9 mouse cellular contexts compared by ENCODE assay signal in genomic region chr4:120667555-120667954, GRCm38 (mm10). TPM values are rescaled to one million over a fixed set of nuclear protein-coding genes. Genes with fewer than 3 reads are reported as not detected.
DNase-seq lines count a peak whose midpoint lies in the region; ATAC-seq and TF ChIP-seq lines count a peak whose summit lies in the region.
"Had no signal": no experiment of that assay in that cellular context is flagged by ENCODE, and none has a peak within 500 bp of the region (broad histone marks: within the 10 kb centered on the region; RNA-seq: fewer than 3 reads in every experiment).

No protein-coding gene starts in this region.

- H3K9ac ChIP-seq in heart, embryonic 11.5 days (ENCODE audit: low read depth, low read length): peak overlapping the region; percentile 90
- H3K9ac ChIP-seq in ES-Bruce4 (ENCODE audit: low read depth, poor library complexity, severe bottlenecking): peak overlapping the region; percentile 45
- peak overlapping the region; percentile 62 for H3K9ac ChIP-seq in forebrain, postnatal 0 days
- H3K9ac ChIP-seq in liver, postnatal 0 days (replicated peaks): peak overlapping the region; percentile 76

- TF ChIP-seq CTCF in ES-Bruce4 (IDR thresholded peaks at IDR 0.05; ENCODE audit: low read depth, low read length): no peak
- TF ChIP-seq CTCF in forebrain, postnatal 0 days (IDR thresholded peaks at IDR 0.05; ENCODE audit: low read depth): no peak
- TF ChIP-seq CTCF in liver, postnatal 0 days (IDR thresholded peaks at IDR 0.05; ENCODE audit: low read depth): no peak

- H3K9me3 ChIP-seq in heart, embryonic 11.5 days (replicated peaks; ENCODE audit: control insufficient read depth, low read length): no peaks in the 10 kb centered on the region
- no peaks in the 10 kb centered on the region for H3K9me3 ChIP-seq in ES-Bruce4 (replicated peaks; ENCODE audit: control insufficient read depth, insufficient read depth, low read length, poor library complexity, severe bottlenecking)
- H3K9me3 ChIP-seq in forebrain, postnatal 0 days (ENCODE audit: low read length): no peaks in the 10 kb centered on the region
- no peaks in the 10 kb centered on the region for H3K9me3 ChIP-seq in liver, postnatal 0 days (ENCODE audit: low read length)

- peak overlapping the region; percentile 71 for H3K4me3 ChIP-seq in heart, embryonic 11.5 days (ENCODE audit: low read depth, low read length)
- peak overlapping the region; percentile 61 for H3K4me3 ChIP-seq in ES-Bruce4 (ENCODE audit: low read depth, low read length)
- H3K4me3 ChIP-seq in forebrain, postnatal 0 days (ENCODE audit: low read depth, low read length): peak overlapping the region; percentile 56
- peak overlapping the region; percentile 85 for H3K4me3 ChIP-seq in liver, postnatal 0 days (ENCODE audit: low read depth, low read length)

- no peak for DNase-seq in heart, adult 8-10 months (ENCODE audit: low spot score)
- DNase-seq in forebrain, postnatal 0 days: no peak
- no peak for DNase-seq in liver, postnatal 0 days
- DNase-seq in retina, embryonic 14.5 days (ENCODE audit: low spot score): no peak
- no peak for DNase-seq in cerebellum, adult 18-20 months
- DNase-seq in thymus, postnatal 10 days (ENCODE audit: low spot score in 2 of 2): no peak

- no peaks in the 10 kb centered on the region for H3K27me3 ChIP-seq in heart, embryonic 11.5 days (ENCODE audit: control insufficient read depth, insufficient read depth, low read length)
- H3K27me3 ChIP-seq in ES-Bruce4 (ENCODE audit: control insufficient read depth, insufficient read depth, low read length, poor library complexity, severe bottlenecking): peaks cover 4% of the 10 kb centered on the region; the same call in 1 of the 2 replicates
- H3K27me3 ChIP-seq in forebrain, postnatal 0 days (ENCODE audit: insufficient read depth, low read length): peaks cover 7% of the 10 kb centered on the region; the same call in 1 of the 2 replicates
- no peaks in the 10 kb centered on the region for H3K27me3 ChIP-seq in liver, postnatal 0 days (ENCODE audit: insufficient read depth, low read length)

- H3K27ac ChIP-seq in heart, embryonic 11.5 days (ENCODE audit: low read depth, low read length): peak overlapping the region; percentile 91
- no peak overlapping the region for H3K27ac ChIP-seq in ES-Bruce4 (ENCODE audit: insufficient read depth, low read length)
- H3K27ac ChIP-seq in forebrain, postnatal 0 days (ENCODE audit: low read depth, low read length): no peak overlapping the region
- peak overlapping the region; percentile 17; the same call in 1 of the 2 replicates for H3K27ac ChIP-seq in liver, postnatal 0 days (ENCODE audit: low read depth)

- TF ChIP-seq POLR2A in ES-Bruce4 (IDR thresholded peaks at IDR 0.05; ENCODE audit: insufficient read depth, low read length): no peak

- no peak for TF ChIP-seq EP300 in ES-Bruce4 (IDR thresholded peaks at IDR 0.05; ENCODE audit: insufficient read depth, low read depth, low read length)
- no peak for TF ChIP-seq EP300 in liver, postnatal 0 days (IDR thresholded peaks at IDR 0.05; ENCODE audit: low read depth)

- H3K4me1 ChIP-seq in heart, embryonic 11.5 days (ENCODE audit: control insufficient read depth, insufficient read depth, low read length): peaks cover 19% of the 10 kb centered on the region
- peaks cover 2% of the 10 kb centered on the region for H3K4me1 ChIP-seq in ES-Bruce4 (ENCODE audit: control insufficient read depth, insufficient read depth, low read length)
- H3K4me1 ChIP-seq in forebrain, postnatal 0 days (ENCODE audit: insufficient read depth): peaks cover 5% of the 10 kb centered on the region; the same call in 1 of the 2 replicates
- H3K4me1 ChIP-seq in liver, postnatal 0 days (ENCODE audit: insufficient read depth): peaks cover 28% of the 10 kb centered on the region

- H3K36me3 ChIP-seq in heart, embryonic 11.5 days (ENCODE audit: control insufficient read depth, insufficient read depth, low read length): no peaks in the 10 kb centered on the region
- H3K36me3 ChIP-seq in ES-Bruce4 (ENCODE audit: control insufficient read depth, insufficient read depth, low read length, poor library complexity, severe bottlenecking): no peaks in the 10 kb centered on the region
- no peaks in the 10 kb centered on the region for H3K36me3 ChIP-seq in forebrain, postnatal 0 days (ENCODE audit: insufficient read depth)
- H3K36me3 ChIP-seq in liver, postnatal 0 days (replicated peaks; ENCODE audit: insufficient read depth, low read length): no peaks in the 10 kb centered on the region

- peak overlapping the region; percentile 98 for H3K4me2 ChIP-seq in heart, embryonic 11.5 days
- peak overlapping the region; percentile 99 for H3K4me2 ChIP-seq in forebrain, postnatal 0 days (ENCODE audit: low read depth)
- peak overlapping the region; percentile 100 for H3K4me2 ChIP-seq in liver, postnatal 0 days (ENCODE audit: low read depth, low read length)

- ATAC-seq in heart, embryonic 11.5 days (replicated peaks; ENCODE audit: insufficient number of reproducible peaks, low FRiP score, low TSS enrichment): no peak
- no peak for ATAC-seq in forebrain, postnatal 0 days
- ATAC-seq in liver, postnatal 0 days: 0 out of 2 replicates have a peak, but pooled peaks have one; percentile 0

- 10% methylated on average over 10 of the region's 10 CpGs for WGBS in heart, embryonic 11.5 days (ENCODE audit: insufficient replicate concordance)
- WGBS in forebrain, postnatal 0 days: 20% methylated on average over 10 of the region's 10 CpGs
- WGBS in liver, postnatal 0 days (ENCODE audit: insufficient replicate concordance): 24% methylated on average over 10 of the region's 10 CpGs

RNA-seq across cellular contexts. Expression of gene Cited4, which starts 1.2 kb away (rescaled TPM):
- polyA plus RNA-seq in heart, embryonic 11.5 days (2014; fragmentation: Nextera tagmentation; extraction: Ambion mirVana): 37.5 and 44.9 TPM in 2 replicates
- total RNA-seq in heart, adult 8-10 months (2022): 10 to 100 TPM; 26.2 to 42.1 (median 32.5) TPM
- polyA plus RNA-seq in ES-Bruce4 (2011; ENCODE audit: insufficient read depth, insufficient read length, low read depth, missing spikeins): 3.2 and 3.9 TPM in 2 replicates
- 2.9 and 6.0 TPM in 2 replicates for total RNA-seq in forebrain, postnatal 0 days (2014; rRNA removed)
- polyA plus RNA-seq in forebrain, postnatal 0 days (2015; fragmentation: Nextera tagmentation; extraction: Ambion mirVana): 4.2 and 5.3 TPM in 2 replicates
- polyA plus RNA-seq in liver, postnatal 0 days (2015; fragmentation: Nextera tagmentation; extraction: Ambion mirVana): 21.2 and 22.9 TPM in 2 replicates
- total RNA-seq: neutrophil, adult 5-6 weeks had no signal

Comparison
In these comparisons a context has a peak if more than half of its experiments do, and no peak if none do; other contexts are left out.
1. H3K27ac ChIP-seq: peak in heart, embryonic 11.5 days (single experiment) and liver, postnatal 0 days (single experiment); none in ES-Bruce4 (single experiment) and forebrain, postnatal 0 days (single experiment).
2. Peak in every context shown above with its lines, with median percentiles within 50 percentile points of each other: H3K4me2 ChIP-seq, H3K4me3 ChIP-seq and H3K9ac ChIP-seq.